Mouse (Mus musculus) heart, embryonic 11.5 days (tissue): ENCODE measurements at regions not wholly inside any gene's neighbourhood (a gene's known extent, or its start where the extent isn't known, plus 50 kb on each side); places are given as distances from the start of the nearest gene placed in this dataset.

ENCODE experiments used
- ATAC-seq: fragments of 200-750 bp; cut with Nextera tagmentation; replicated peaks from 2 replicates; pipeline ENCODE4 v1.8.0; 2017; ENCODE audit warnings: moderate library complexity; ENCODE audit not compliant: insufficient number of reproducible peaks, low FRiP score, low TSS enrichment
- H3K27ac ChIP-seq: fragments of 300-500 bp; sonication (generic); 2 replicates; pipeline ENCODE4 v1.5.1; 2014; ENCODE audit warnings: mild to moderate bottlenecking, low read depth, low read length
- H3K27me3 ChIP-seq: fragments of 300-500 bp; sonication (generic); 2 replicates; pipeline ENCODE4 v1.6.1; 2014; ENCODE audit warnings: mild to moderate bottlenecking, low read length, mixed read lengths; ENCODE audit not compliant: control insufficient read depth, insufficient read depth
- H3K36me3 ChIP-seq: fragments of 300-500 bp; sonication (generic); 2 replicates; pipeline ENCODE4 v1.6.1; 2014; ENCODE audit warnings: mild to moderate bottlenecking, low read length, moderate library complexity, mixed read lengths; ENCODE audit not compliant: control insufficient read depth, insufficient read depth
- H3K4me1 ChIP-seq: fragments of 300-500 bp; sonication (generic); 2 replicates; pipeline ENCODE4 v1.6.1; 2014; ENCODE audit warnings: low read length; ENCODE audit not compliant: control insufficient read depth, insufficient read depth
- H3K4me2 ChIP-seq: fragments of 300-500 bp; sonication (generic); 2 replicates; pipeline ENCODE4 v1.6.1; 2014; ENCODE audit warnings: mild to moderate bottlenecking, moderate library complexity
- H3K4me3 ChIP-seq: fragments of 300-500 bp; sonication (generic); 2 replicates; pipeline ENCODE4 v1.5.1; 2014; ENCODE audit warnings: low read depth, low read length
- H3K9ac ChIP-seq: fragments of 300-500 bp; sonication (generic); 2 replicates; pipeline ENCODE4 v1.6.1; 2014; ENCODE audit warnings: mild to moderate bottlenecking, low read depth, low read length, moderate library complexity
- H3K9me3 ChIP-seq: fragments of 300-500 bp; sonication (generic); replicated peaks from 2 replicates; pipeline ENCODE4 v1.6.1; 2016; ENCODE audit warnings: low read length; ENCODE audit not compliant: control insufficient read depth
- WGBS: fragments of 180-500 bp; shearing (Covaris S2); extraction: QIAGEN DNeasy Blood & Tissue Kit; methylation state at CpG from one replicate; pipeline ENCODE4 v1.1.7; 2014; ENCODE audit not compliant: insufficient replicate concordance; 5-methylcytosine and 5-hydroxymethylcytosine counted together

DNA sequence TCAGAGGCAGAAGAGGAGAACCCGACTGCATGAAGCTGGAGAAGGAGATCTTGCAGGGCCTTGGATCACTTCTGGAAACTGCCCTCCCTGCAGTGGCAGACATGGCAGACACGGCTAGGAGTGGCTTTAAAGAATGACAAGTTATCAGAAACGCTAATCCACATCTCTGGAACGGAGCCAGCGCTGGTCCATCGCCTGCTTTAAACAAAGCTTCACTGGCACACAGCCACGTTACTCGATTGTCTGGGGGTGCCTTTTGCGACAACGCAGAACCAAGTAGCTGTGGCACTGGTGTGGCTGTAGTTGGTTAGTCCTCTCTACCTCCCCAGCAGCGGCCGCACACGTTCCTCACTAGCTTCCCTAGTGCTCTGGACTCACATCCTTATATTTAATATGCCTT, 147.0 kb downstream of the Mreg start:
- no peak for ATAC-seq
- H3K9me3 ChIP-seq, result no peaks in the 10 kb centered on the region
- no peak overlapping the region for H3K4me3 ChIP-seq
- H3K4me2 ChIP-seq, result peak overlapping the region; percentile 1; the same call in 1 of the 2 replicates
- WGBS, result 44% methylated on average over 13 of the region's 13 CpGs
- H3K36me3 ChIP-seq, result no peaks in the 10 kb centered on the region
- H3K9ac ChIP-seq, result no peak overlapping the region
- H3K4me1 ChIP-seq, result peaks cover 3% of the 10 kb centered on the region; the same call in 1 of the 2 replicates
- H3K27ac ChIP-seq, result no peak overlapping the region
- H3K27me3 ChIP-seq, result no peaks in the 10 kb centered on the region

GRCm38 (mm10) chr1:72060393-72060792, 151.7 kb downstream of the Mreg start:
- ATAC-seq, result no peak
- H3K9ac ChIP-seq, result no peak overlapping the region
- peaks cover 6% of the 10 kb centered on the region; the same call in 1 of the 2 replicates for H3K4me1 ChIP-seq
- no peaks in the 10 kb centered on the region for H3K9me3 ChIP-seq
- no peaks in the 10 kb centered on the region for H3K27me3 ChIP-seq
- H3K36me3 ChIP-seq, result no peaks in the 10 kb centered on the region
- no peak overlapping the region for H3K4me3 ChIP-seq
- no peak overlapping the region for H3K4me2 ChIP-seq
- 67% methylated on average over 5 of the region's 5 CpGs for WGBS
- no peak overlapping the region for H3K27ac ChIP-seq

- Histone ChIP-seq H3K27me3 (no peaks in the 10 kb centered on the region), H3K4me2 (no peak overlapping the region), H3K27ac (no peak overlapping the region), H3K4me3 (no peak overlapping the region), H3K9ac (no peak overlapping the region), H3K36me3 (no peaks in the 10 kb centered on the region), H3K4me1 (0 out of 2 replicates have a peak, but pooled peaks cover 3% of the 10 kb centered on the region), H3K9me3 (no peaks in the 10 kb centered on the region)
- 53% methylated on average over 7 of the region's 7 CpGs for WGBS
- ATAC-seq, result no peak
Observed at GRCm38 (mm10) chr1:72058045-72058703, 153.9 kb downstream of the Mreg start.

- no peaks in the 10 kb centered on the region for H3K9me3 ChIP-seq
- ATAC-seq, result no peak
- no peaks in the 10 kb centered on the region for H3K27me3 ChIP-seq
- H3K27ac ChIP-seq, result no peak overlapping the region
- no peak overlapping the region for H3K4me2 ChIP-seq
- H3K4me1 ChIP-seq, result 0 out of 2 replicates have a peak, but pooled peaks cover 3% of the 10 kb centered on the region
- WGBS, result 68% methylated on average over 1 of the region's 1 CpGs
- no peak overlapping the region for H3K9ac ChIP-seq
- no peaks in the 10 kb centered on the region for H3K36me3 ChIP-seq
- H3K4me3 ChIP-seq, result no peak overlapping the region
Observed at GRCm38 (mm10) chr1:72054541-72054940, 157.6 kb downstream of the Mreg start.

DNA sequence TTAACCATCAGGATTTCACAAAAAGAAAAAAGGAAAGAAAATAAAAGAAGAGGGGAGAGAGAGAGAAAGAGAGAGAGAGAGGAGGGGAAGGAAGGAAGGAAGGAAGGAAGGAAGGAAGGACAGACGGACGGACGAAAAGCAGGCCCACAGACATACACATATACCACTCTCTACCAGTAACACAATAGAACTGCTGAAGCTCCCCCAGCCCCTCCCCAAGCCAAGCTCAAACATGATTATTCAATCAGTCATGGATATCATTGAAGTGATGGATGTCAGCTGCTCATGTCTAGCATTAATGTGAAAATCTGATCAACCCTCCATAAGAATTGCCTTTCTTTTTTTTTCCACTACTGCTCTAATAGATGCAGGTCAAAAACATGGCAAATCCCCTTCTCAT, 161.2 kb downstream of the Mreg start:
- H3K4me1 ChIP-seq, result no peaks in the 10 kb centered on the region
- H3K27ac ChIP-seq, result no peak overlapping the region
- no peak overlapping the region for H3K4me2 ChIP-seq
- ATAC-seq, result no peak
- no peaks in the 10 kb centered on the region for H3K36me3 ChIP-seq
- no peak overlapping the region for H3K9ac ChIP-seq
- no peak overlapping the region for H3K4me3 ChIP-seq
- no peaks in the 10 kb centered on the region for H3K27me3 ChIP-seq
- no peaks in the 10 kb centered on the region for H3K9me3 ChIP-seq
- WGBS, result 59% methylated on average over 3 of the region's 3 CpGs

DNA sequence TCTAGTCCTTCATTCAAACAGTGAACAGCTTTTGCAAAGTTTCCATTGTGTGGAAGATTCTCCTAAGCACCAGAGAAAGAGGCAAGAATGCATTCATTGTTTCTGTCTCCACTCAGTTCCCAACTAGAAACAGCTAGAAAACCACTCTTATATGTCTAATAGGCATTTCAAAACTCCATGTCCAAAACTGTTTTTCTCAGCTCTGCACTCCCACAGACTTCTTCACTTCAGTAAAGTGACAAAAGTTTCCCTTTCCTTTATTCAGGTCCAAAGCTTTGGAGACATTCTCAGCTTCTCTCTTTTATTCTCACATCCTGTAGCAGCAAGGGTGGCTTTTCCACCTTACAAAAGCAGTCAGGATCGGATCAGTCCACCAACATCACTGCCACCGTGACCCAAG, 166.0 kb downstream of the Mreg start:
- WGBS, result 68% methylated on average over 2 of the region's 2 CpGs
- no peaks in the 10 kb centered on the region for H3K4me1 ChIP-seq
- no peaks in the 10 kb centered on the region for H3K27me3 ChIP-seq
- ATAC-seq, result no peak
- H3K36me3 ChIP-seq, result no peaks in the 10 kb centered on the region
- no peak overlapping the region for H3K27ac ChIP-seq
- H3K9me3 ChIP-seq, result no peaks in the 10 kb centered on the region
- no peak overlapping the region for H3K4me2 ChIP-seq
- no peak overlapping the region for H3K4me3 ChIP-seq
- H3K9ac ChIP-seq, result no peak overlapping the region

DNA sequence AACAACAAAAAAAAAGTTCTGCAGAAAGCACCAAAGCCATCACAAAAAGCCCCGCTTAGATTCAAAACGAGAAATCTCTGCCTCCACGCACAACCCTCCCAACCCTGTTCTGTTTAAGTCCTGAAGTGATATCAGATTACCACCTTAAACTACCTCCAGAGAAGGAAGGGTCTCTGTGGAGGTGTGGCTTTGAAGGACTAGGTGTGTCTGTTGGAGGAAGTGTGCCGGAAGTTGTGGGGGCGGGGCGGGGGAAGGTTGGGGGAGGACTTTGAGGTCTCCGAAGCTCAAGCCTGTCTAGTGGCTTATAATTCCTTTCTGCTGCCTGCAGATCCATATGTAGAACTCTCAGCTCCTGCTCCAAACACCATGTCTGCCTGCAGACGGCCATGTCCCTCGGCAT, 173.6 kb downstream of the Mreg start:
- 0 out of 2 replicates have a peak, but pooled peaks cover 2% of the 10 kb centered on the region for H3K4me1 ChIP-seq
- H3K27ac ChIP-seq, result no peak overlapping the region
- peak overlapping the region; percentile 11; the same call in 1 of the 2 replicates for H3K4me2 ChIP-seq
- no peaks in the 10 kb centered on the region for H3K9me3 ChIP-seq
- H3K27me3 ChIP-seq, result no peaks in the 10 kb centered on the region
- H3K36me3 ChIP-seq, result no peaks in the 10 kb centered on the region
- no peak overlapping the region for H3K9ac ChIP-seq
- WGBS, result 47% methylated on average over 9 of the region's 9 CpGs
- no peak for ATAC-seq
- H3K4me3 ChIP-seq, result no peak overlapping the region

DNA sequence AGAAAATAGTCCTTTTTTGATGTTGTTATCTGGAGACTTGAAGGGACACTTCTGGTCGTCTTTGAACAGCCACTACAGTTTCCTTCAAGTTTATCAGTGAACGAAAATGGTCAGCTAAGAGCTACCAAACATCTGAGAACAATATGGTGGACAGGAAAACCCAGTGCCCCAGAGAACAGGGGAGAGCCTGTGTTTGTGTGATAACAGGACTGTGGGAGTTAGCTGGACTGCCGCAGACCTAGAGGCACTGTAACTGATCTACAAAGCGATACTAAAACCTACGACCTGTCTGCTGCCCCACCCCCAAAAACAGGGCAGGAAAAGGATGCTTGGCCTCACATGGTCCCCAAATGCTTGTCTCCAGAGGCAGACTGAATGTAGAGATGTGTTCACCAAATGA, 175.5 kb downstream of the Mreg start:
- 23% methylated on average over 5 of the region's 5 CpGs for WGBS
- Histone ChIP-seq H3K27ac (no peak overlapping the region), H3K4me2 (no peak overlapping the region), H3K36me3 (no peaks in the 10 kb centered on the region), H3K4me1 (0 out of 2 replicates have a peak, but pooled peaks cover 2% of the 10 kb centered on the region), H3K9me3 (no peaks in the 10 kb centered on the region), H3K27me3 (no peaks in the 10 kb centered on the region), H3K4me3 (no peak overlapping the region), H3K9ac (no peak overlapping the region)
- ATAC-seq, result peak; percentile 65; the same call in 1 of the 2 replicates

- Histone ChIP-seq H3K27me3 (no peaks in the 10 kb centered on the region), H3K4me2 (no peak overlapping the region), H3K4me1 (0 out of 2 replicates have a peak, but pooled peaks cover 2% of the 10 kb centered on the region), H3K36me3 (no peaks in the 10 kb centered on the region), H3K9ac (no peak overlapping the region), H3K27ac (peak overlapping the region; percentile 15; the same call in 1 of the 2 replicates), H3K9me3 (no peaks in the 10 kb centered on the region), H3K4me3 (no peak overlapping the region)
- no peak for ATAC-seq
- WGBS, result 84% methylated on average over 5 of the region's 5 CpGs
Observed at GRCm38 (mm10) chr1:72036141-72036540, 176.0 kb downstream of the Mreg start.
